Mouse (Mus musculus) thymus, adult 2 months (tissue): ENCODE data around the gene Trpm8. TPM values are rescaled to one million over a fixed set of nuclear protein-coding genes. Genes with fewer than 3 reads are reported as not detected.

ENCODE experiments used
- DNase-seq: peaks from one replicate; pipeline ENCODE4 v3.0.0; 2021
- H3K27ac ChIP-seq: fragments of 200-500 bp; 2 replicates; pipeline ENCODE4 v1.5.1; 2012; ENCODE audit warnings: low read length, control low read depth; ENCODE audit not compliant: control insufficient read depth, insufficient read depth
- H3K27me3 ChIP-seq: fragments of 200-500 bp; 2 replicates; pipeline ENCODE4 v1.6.1; 2012; ENCODE audit warnings: mild to moderate bottlenecking, low read length, moderate library complexity, mixed read lengths; ENCODE audit not compliant: control insufficient read depth, insufficient read depth
- H3K36me3 ChIP-seq: fragments of 200-500 bp; 2 replicates; pipeline ENCODE4 v1.6.1; 2012; ENCODE audit warnings: mild to moderate bottlenecking, low read length, moderate library complexity; ENCODE audit not compliant: control insufficient read depth, insufficient read depth
- H3K4me1 ChIP-seq: fragments of 200-500 bp; replicated peaks from 2 replicates; pipeline ENCODE4 v1.6.1; 2012; ENCODE audit warnings: low read length; ENCODE audit not compliant: control insufficient read depth, insufficient read depth
- H3K4me3 ChIP-seq: fragments of 200-500 bp; 2 replicates; pipeline ENCODE4 v1.5.1; 2012; ENCODE audit warnings: mild to moderate bottlenecking, low read length, control low read depth, moderate library complexity; ENCODE audit not compliant: control insufficient read depth, insufficient read depth
- CTCF ChIP-seq: fragments of 200-500 bp; IDR thresholded peaks from 2 replicates; pipeline ENCODE4 v1.5.1; 2012; ENCODE audit warnings: mild to moderate bottlenecking, control low read depth, low read length, moderate library complexity, borderline replicate concordance; ENCODE audit not compliant: control insufficient read depth, poor library complexity, insufficient read depth; ENCODE audit errors: extremely low read depth
- POLR2A ChIP-seq: fragments of 200-500 bp; IDR thresholded peaks from 2 replicates; pipeline ENCODE4 v1.6.1; 2012; ENCODE audit warnings: mild to moderate bottlenecking, low read length, control low read depth, moderate library complexity; ENCODE audit not compliant: control insufficient read depth, poor library complexity, insufficient read depth; ENCODE audit errors: extremely low read depth
- WGBS: fragments of 180-500 bp; shearing (Covaris S2); methylation state at CpG from one replicate; pipeline ENCODE4 v1.1.7; 2018; 5-methylcytosine and 5-hydroxymethylcytosine counted together
- polyA plus RNA-seq: library from polyadenylated mRNA; depleted of rRNA; stranded (reverse); fragments of >200 nt; gene quantifications from 2 replicates; pipeline ENCODE4 v1.2.3, GENCODE M21; 2012

Trpm8 gene
- polyA plus RNA-seq, 1 experiment = 0.08 TPM

GRCm38 (mm10) chr1:88297480-88298258, 20.2 kb downstream of the Trpm8 start:
- H3K4me1 ChIP-seq = no peaks in the 10 kb centered on the region
- no peaks in the 10 kb centered on the region for H3K36me3 ChIP-seq
- no peak overlapping the region for H3K4me3 ChIP-seq
- H3K27me3 ChIP-seq = no peaks in the 10 kb centered on the region
- H3K27ac ChIP-seq = no peak overlapping the region
- DNase-seq = no peak
- WGBS = 69% methylated on average over 7 of the region's 7 CpGs
- TF ChIP-seq CTCF (no peak), POLR2A (no peak)

GRCm38 (mm10) chr1:88298686-88299528, 21.4 kb downstream of the Trpm8 start:
- H3K4me3 ChIP-seq = no peak overlapping the region
- TF ChIP-seq CTCF (no peak), POLR2A (no peak)
- no peak overlapping the region for H3K27ac ChIP-seq
- no peak for DNase-seq
- 64% methylated on average over 4 of the region's 4 CpGs for WGBS
- no peaks in the 10 kb centered on the region for H3K27me3 ChIP-seq
- H3K4me1 ChIP-seq = no peaks in the 10 kb centered on the region
- no peaks in the 10 kb centered on the region for H3K36me3 ChIP-seq

- 86% methylated on average over 2 of the region's 2 CpGs for WGBS
- H3K27ac ChIP-seq = no peak overlapping the region
- H3K4me3 ChIP-seq = no peak overlapping the region
- no peaks in the 10 kb centered on the region for H3K27me3 ChIP-seq
- no peak for TF ChIP-seq POLR2A
- no peak for TF ChIP-seq CTCF
- no peaks in the 10 kb centered on the region for H3K36me3 ChIP-seq
- DNase-seq = no peak
- no peaks in the 10 kb centered on the region for H3K4me1 ChIP-seq
These were observed 22.1 kb downstream of the Trpm8 start for GRCm38 (mm10) chr1:88299529-88299945.

GRCm38 (mm10) chr1:88300301-88301050, 23.0 kb downstream of the Trpm8 start:
- no peak for DNase-seq
- no peak overlapping the region for H3K4me3 ChIP-seq

GRCm38 (mm10) chr1:88301121-88302014, 23.9 kb downstream of the Trpm8 start:
- no peak for TF ChIP-seq POLR2A
- no peak for TF ChIP-seq CTCF
- no peak for DNase-seq
- H3K36me3 ChIP-seq = no peaks in the 10 kb centered on the region
- H3K27me3 ChIP-seq = no peaks in the 10 kb centered on the region
- WGBS = 73% methylated on average over 9 of the region's 9 CpGs
- H3K4me3 ChIP-seq = no peak overlapping the region
- H3K27ac ChIP-seq = no peak overlapping the region
- H3K4me1 ChIP-seq = no peaks in the 10 kb centered on the region

More at GRCm38 (mm10) chr1:88300301-88301050, 23.0 kb downstream of the Trpm8 start:
- no peak overlapping the region for H3K27ac ChIP-seq
- TF ChIP-seq CTCF (no peak), POLR2A (no peak)
- H3K27me3 ChIP-seq = no peaks in the 10 kb centered on the region
- no peaks in the 10 kb centered on the region for H3K36me3 ChIP-seq
- H3K4me1 ChIP-seq = no peaks in the 10 kb centered on the region
- 43% methylated on average over 5 of the region's 5 CpGs for WGBS
